Mouse (Mus musculus) lung, adult 18-20 months (tissue): ENCODE data around the gene Kalrn.

ENCODE experiments used
- DNase-seq, 2 experiments: peaks; one replicate each; pipeline ENCODE4 v3.0.0; 2022; ENCODE audit warnings: mixed read lengths in 2 of 2

Kalrn gene

DNA sequence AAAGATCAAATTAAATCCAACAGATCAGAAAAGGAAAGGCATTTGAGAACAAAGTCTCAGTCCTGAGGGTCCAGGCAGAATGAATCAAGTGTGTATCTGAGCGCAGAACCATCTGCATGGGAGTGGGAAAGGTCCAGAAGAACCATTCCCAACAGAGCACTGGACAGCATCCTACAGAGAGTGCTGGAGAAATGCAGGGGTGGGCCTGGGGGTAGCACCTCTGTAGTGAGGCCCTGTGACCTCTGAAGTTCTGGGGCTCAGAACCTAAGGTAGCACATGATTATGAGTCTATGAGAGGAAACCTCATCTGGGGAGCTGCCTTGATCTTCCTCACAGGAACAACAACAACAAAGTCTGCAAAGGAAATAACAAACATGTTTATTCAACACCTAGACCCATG is 20.6 kb downstream of the Kalrn start:
- no peak for DNase-seq

DNA sequence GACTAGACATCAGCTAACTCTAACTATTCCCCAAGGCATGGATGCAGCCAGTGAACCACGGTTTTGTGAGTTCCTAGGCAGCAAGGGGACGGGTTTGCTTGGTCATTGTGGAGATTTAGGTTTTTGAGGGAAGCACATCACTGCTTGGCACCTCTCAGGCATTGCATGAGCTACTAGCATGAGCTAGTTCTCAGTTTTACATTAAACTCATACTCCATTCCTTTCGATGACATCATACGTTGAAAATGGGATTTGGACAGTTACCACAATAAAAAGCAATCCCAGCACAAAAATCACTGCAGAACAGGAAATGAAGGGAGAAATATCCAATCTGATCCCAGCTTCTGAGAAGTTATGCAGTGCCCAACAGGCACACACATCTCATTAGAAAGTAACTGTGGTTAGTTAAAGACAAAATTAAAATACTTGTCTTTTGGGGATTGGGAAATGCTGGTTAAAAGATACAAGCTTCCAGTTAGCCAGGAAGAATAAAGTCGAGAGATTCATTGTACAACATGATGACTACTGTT is 23.8 kb downstream of the Kalrn start:
- no peak for DNase-seq

DNA sequence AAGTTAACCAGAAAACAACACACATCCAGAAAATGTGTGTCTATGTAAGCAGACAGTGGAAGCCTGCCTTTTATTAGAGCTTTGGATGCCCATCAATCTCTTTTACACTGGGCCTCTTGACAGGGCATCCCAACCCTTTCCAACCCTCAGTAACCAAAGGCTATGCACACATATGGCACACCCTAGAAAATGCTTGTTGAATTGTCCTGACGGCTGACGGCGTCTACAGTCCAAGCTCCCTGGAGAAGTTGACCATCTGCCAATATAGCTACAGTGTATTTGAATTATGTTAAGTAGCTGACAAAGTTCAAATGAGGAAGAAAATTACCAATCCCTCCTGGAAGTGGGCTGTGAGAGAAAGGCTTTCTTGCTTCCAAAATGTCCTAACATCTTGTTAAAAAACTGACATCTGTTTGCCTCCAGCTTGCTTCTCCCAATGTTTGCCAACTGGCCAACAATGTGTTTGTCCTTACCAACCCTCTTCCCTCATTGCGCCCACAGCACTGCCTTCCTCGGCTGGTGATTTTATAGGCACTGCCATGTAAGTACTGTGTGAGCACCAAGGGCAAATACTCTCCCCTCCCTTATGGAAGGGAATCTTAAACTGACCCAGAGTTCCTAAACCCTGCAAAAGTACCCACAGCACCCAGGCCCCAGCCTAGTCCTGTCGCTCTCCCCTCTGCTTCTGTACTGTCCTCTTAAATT is 26.4 kb downstream of the Kalrn start:
- no peak for DNase-seq

DNA sequence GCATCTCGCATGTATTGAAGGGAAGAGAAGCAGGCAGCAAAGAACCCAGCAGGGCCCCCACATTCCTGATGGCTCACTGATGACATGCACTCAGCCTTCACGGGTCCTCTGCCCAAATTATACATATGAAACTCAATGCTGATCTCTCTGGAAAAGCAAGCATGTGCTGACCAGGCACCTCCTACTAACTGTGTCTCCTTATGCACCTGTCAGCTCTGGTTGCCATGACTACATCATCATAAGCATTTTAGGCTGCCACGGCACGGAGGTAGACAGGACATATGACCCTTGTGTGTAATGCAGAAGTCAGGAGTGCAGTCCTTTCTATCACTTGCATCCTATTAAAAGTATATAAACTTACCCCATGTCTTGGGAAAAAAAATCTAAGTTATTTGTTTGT is 29.6 kb downstream of the Kalrn start:
- DNase-seq = no peak

DNA sequence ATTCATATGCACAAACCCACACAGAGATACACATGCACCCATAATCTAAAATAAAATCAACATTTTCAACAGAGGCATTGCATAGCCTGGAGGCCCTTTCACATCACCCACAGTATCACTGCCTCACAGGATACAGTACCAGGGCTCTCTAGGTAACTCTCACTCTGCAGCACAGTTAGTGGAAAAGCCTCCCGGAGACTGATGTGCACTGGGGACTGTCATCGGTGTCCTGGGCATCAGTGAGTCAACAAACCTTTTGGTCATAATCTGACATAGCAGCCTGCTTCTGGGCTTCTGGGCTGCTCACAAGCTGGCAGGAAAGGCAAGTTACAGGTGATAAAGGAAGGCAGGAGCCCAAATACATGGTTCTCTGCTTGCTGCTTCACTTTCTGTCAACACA is 31.0 kb downstream of the Kalrn start:
- no peak for DNase-seq

DNA sequence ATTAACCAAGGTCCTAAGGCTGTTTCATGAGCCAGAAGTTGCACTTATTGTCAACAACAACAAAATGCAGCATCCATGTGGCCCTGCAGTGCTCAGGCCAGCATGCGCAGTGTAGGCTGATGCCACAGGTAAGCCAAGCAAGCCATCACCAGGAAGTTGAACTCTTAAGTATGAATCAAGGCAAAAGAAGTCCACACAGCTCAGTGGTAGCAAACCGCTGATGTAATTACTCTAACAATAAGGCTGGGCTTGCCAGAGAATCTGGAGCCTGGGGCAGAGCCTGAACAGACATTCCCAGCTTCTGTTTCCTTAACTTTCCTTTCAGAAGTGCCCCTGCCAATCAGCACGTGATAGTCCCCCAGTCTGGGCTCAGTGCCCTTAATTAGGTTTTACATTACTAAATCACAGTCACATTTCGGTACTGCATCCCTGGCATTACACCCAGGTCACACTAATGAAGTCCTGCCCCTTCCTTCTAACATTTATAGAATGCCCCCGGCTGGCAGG is 34.6 kb downstream of the Kalrn start:
- no peak for DNase-seq

DNA sequence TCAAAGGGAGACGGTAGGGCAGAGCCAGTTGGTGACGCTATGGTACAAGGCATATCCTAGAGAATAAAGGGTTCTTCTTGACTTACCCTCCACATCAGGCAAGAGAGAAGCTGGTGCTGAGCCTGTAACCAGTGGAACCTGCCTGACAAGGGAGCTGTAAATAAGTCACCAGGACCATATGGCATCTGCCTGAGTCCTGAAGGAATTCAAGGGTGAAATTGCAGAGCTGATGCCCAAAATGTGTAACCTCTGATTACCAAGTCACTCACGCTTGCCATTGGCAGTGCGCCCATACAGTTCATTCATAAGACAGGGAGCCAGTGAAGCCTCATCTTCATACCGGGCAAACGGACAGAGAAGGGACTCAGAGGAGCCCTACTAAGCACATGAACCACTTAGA is 37.0 kb downstream of the Kalrn start:
- DNase-seq = no peak

DNA sequence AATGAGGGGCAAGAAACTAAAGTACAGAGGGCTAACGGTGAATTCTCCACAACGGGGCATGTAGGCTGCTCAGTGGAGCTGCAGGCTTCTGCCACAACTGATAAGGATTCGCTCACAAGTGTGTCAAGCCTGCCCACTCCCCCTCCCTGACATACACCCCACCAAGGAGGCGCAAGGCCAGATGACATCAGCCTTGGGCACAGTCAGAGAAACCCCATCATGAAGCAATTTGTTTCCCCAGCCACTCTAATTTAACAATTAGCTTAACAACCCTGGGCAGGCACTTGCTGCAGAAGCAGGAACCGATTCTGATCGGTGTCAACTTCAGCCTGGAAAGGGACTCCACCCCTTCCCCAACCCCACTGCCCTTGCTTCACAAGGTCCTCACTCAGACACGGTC is 38.2 kb downstream of the Kalrn start:
- peak; percentile 27 to 54 for DNase-seq

DNA sequence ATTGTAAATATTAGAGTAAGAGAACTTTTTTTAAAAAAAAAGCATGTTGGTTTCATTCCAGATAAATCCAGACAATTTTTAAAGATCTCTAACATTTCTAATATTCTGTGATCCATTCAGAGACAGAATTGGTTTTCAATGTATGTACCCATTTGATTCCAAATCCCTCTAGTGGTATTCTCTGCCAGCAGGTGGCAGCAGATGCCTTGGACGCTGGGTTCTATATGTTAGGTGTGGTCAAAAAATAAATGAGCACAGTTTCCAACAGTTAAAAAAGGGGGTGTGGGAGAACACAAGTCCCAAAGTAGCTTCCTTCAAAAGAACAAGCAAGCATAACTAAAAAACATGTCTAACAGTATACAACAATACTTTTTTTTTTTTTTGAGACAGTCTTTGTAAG is 41.8 kb downstream of the Kalrn start:
- peak; percentile 36 to 52 for DNase-seq

DNA sequence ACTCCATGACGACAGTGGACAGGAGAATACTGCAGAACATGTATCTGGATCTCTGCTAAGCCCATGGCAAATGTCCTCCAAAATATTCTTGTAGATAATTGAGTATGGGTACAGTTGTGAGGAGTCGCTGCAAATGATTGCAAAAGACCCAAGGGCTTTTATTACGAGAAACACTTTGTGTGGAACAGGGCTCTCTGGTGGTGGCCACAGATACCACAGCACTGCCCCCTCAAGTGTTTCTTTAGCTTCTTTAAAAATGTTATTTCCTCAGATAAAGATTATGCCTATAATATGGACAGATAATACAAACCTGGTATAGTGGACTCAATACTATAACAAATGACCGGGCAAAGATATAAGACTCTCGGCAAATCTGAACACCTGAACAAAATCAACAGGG is 43.3 kb downstream of the Kalrn start:
- DNase-seq = no peak

DNA sequence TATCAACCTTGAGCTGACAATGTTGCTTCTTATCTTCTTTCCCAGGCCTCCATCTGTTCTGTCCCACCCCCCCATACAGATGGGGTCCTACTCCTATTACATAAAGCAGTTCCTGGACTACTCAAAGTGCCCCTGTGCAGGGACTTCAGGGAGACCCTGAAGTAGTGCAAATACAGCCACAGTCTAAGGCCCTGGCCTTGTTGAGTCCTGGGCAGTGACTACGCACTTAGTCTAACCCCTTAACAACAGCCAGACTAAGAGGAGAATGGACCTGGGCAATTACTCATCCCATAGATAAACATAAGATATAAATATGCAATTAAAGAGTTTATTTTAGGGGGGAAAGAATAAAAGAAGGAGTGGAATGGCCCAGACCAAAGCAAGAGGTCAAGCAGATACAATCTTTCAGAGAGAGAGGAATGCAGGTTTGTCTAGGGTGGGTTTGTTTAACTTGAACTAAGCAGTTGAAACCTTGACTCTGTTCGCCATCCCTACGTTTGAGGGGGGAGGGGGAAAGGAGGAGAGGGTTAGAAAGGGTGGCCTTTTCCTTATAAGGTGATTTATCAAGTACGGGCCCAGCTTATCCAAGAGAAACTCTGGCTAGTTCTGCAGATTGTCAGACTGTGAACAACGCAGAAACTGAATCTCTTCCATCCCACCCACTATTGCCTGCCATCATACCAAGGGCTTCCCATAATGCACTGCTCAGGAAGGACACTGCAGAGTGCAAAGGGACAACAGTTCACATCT is 44.9 kb downstream of the Kalrn start:
- no peak for DNase-seq

DNA sequence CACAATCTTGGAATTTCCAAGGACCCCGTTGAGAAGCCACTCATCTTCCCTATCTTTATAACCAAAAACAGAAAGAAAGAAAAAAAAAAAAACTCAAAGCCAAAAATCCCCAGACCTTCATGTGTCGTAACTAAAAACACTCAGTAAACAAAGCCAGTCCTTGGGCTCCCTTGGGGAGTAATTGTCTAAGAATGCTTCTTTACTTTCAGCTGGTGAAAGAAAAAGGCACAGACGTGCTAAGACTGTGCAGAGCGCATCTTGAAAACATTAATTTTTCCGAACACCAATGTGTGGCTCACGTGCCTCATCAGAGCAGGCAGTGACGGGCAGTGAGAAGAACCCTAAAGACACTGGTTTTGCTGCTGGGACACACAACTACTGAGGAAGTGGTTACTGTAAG is 47.0 kb downstream of the Kalrn start:
- no peak for DNase-seq

DNA sequence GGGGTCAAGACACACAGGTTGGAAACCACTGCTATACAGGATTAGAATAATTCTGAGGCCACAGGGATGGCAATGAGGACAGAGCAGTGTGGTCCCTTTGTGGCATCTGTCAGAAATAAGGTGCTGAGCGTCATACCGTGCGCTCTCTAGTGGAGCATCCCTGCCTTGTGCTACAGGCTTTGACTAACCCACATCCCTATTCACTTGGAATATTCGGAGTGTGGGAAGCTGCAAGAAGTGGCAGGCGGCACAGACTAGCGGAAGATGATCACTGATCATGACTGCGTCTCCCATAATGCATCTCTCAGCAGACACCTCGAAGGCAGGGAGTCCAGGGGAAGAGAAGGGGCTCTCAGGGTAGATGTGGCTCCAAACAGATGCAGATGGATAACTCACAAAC is 47.5 kb downstream of the Kalrn start:
- DNase-seq = no peak

DNA sequence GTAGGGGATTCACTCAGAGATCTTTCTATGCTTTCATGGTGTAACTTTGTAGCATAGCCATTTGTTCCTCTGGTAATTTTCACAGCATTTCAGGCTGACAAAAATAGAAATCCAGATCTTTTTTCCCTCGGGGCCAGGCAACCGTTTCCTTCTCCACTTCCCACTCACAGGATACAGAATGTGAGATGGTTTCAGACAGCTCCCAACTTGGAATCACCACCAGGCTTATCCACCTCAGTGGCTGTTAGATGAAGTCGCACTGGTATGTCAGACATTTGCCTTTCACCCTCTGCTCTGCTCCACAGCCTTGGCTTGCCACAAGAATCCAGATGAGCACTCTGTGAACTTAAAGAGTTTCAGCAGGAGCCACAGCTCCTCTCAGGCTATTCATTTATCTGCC is 48.1 kb downstream of the Kalrn start:
- no peak for DNase-seq

DNA sequence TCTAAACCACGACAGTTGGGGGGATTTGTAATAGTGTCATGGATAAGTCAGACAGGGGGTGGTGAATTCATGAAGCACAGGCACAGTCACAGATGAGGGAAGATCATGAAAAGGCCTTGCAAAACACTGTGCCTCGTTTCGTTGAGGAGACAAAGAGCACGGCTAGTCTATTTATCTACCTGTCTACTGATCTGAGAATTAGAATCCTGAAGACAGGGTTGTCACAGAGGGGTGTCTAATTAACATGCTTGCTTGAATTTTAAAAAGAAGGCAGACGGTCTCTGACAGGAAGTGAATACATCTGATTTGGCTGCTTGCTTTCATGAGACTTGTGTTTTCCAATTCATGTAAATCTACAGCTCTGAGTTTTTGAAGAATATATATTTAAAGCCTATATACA is 52.3 kb downstream of the Kalrn start:
- DNase-seq = no peak

DNA sequence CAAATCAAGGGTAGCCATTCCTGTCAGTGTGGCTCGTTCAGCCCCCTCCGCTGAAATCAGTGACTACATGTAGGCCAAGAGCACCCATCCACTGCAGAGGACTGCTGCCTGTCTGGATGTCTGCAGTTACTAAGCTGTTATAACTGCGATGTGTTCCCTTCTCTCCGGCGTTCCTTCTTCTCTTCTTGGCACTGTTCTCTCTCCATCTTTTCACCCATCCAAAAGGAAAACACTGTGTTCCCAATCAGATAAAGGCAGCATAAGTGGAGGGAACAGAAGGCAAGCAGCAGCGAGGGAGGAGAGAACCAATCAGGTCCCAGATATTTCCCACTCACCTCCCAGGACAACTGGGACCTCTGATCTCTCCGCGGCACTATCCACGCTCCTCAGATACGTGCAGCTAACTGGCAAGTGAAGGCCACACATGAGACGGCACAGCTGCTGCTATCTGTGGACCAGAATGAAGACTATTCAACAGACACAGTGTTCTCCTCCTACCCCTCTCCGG is 56.4 kb downstream of the Kalrn start:
- no peak for DNase-seq

DNA sequence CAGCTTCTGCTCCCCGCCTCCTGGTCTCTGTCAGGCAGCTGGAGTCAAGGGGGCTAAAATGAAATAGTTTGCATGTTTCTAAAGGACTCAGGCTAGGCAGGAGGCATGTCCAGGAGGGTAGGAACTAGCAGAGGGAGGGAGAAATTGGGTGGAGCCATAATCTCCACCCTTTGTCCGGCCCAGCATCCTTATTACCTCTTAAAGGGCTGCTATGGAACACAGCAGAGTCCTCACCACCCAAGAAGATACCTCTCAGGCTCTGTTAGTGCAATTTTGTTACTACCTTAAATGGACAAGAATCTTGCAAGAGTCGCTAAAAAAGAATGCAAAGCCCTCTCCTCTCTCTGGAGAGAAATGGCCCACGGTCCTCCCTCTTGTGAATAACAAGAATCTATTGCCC is 57.8 kb downstream of the Kalrn start:
- DNase-seq = no peak

DNA sequence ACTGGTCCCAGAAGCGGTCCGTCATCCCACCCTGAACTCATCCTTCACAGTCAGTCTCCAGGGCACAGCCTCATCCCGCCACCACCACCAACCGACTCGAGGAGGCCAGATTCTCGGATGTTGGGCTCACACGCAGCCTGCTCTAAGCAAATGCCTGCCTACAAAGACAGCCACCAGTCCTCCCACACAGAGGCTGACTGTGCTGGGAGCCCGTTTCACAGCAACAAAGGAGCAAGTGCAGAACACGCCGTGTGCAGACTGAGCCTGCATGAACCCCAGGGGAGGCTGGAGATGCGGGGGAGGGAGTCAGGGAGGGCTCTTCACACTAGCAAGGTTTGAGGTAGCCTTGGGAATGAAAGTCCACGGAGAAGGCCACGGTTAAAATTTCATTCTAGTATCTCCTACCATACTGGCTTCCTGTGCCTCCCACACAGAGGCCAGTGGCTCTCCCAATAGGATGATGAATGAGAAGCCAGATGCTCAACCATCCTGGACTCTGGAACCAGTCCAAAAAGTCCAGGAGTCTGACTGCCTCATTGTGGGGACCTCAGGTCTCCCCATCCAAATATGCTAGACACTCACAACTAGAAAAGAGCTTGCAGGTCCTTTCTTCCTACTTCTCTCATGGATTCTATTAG is 59.3 kb downstream of the Kalrn start:
- no peak for DNase-seq

DNA sequence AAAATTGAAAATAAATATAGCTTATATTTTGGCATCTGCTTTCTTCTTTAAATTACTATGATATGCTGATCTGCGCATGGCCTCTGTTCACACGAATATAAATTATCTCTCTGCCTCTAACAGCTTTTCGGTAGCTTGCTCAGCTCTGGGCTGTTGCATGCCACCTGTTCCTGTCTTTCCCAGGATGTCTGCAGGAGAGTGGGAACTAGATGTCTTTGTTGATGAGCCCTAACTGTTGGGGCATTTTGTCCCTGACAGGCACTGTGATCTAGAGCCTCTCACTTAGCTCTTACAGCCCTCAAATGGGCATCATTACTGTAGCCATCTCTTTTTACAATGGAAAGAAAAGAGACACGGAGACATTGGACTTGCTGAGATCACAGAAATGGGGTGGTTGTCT is 61.0 kb downstream of the Kalrn start:
- no peak for DNase-seq

DNA sequence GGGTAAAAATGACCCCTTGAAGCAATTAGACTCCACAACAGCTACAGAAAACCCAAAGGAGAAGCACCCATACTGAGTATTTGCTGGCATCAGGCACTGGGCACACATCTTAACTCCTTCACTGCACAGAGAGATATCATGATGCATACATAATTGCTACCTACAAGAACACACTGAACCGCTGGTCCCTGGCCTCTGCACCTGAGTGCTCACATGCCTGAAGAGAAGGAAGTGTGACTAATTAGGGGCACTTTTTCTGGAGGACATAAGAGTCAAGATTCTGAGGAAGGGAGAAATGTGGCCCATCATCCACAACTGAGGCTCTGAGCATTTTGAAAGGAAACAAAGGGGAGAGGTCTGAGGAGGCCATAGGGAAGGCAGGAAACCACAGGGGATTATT is 65.2 kb downstream of the Kalrn start:
- DNase-seq = no peak

DNA sequence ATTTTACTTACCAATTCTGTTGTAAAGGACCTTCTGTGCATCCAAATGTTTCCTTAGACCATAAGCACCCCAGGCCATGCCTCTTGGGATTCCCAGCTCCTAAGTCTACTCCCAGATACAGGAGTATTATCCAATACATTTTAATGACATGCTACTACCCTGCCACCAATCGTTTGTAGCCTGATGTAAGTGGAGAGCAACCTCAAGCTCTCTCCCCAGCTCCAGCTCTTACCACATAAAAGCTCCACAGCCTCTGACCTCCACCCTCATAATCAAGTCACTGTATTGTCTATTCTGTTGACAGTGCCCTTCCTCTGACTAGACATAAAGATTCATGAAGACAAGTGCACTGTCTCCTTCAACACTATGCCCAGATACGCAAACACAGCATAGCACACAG is 67.3 kb downstream of the Kalrn start:
- DNase-seq = no peak

DNA sequence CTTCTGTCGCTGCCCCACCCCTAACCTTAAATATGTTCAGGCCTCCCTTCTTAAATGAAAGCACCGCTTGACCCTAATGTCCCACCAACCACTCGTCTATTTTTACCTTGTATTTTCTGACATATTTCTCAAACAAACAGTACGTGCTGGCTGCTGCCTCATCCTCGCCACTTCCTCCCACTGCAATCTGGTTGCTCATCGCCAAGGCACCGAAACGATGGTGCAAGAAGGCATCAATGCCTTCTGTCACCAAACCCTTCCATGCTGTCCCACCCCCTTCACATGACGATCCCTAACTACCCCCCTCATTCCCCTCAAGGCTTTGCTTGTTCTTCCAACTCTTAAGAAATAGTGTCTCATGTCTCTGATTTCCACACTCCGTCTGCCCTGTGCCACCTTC is 69.1 kb downstream of the Kalrn start:
- DNase-seq = no peak

DNA sequence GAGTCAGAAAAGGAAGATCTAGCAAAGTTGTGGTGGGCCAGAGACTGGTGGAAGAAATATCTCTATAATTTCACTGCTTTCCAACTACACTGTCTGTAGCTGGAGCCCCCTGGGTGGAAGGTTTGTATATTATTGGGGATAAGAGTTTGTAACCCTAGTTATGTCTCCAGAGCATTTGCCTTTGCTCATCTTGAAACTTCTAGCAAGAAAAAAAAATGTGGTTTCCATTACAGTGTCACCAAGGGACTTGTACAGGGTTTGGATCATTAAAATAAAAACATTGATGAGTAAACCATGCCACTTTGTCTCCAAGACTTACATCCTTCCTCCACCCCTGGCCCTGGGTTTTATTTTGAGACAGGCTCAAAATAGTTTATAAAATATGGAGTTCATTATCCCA is 71.2 kb downstream of the Kalrn start:
- DNase-seq = no peak

DNA sequence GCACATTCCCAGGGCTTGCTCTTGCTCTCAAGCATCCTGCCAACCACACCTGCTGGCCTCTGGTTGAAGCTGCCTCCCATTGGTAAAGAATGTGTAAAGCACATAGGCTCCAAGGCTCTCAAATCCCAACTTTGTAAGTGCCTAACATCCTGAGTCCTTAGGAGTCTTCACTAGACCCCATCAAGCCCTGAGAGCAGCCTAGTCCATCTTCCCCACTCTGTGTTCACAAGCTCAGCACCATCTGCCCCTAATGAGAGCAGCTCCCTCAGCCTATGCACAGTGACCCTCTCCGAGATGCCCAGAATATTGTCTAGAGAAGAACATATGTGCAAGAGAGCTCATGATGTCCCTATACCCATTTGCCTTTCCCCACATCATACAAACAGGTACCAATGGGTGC is 78.6 kb downstream of the Kalrn start:
- DNase-seq = no peak
